Mouse (Mus musculus): Measurements from ENCODE around the gene Vps8.

DNA sequence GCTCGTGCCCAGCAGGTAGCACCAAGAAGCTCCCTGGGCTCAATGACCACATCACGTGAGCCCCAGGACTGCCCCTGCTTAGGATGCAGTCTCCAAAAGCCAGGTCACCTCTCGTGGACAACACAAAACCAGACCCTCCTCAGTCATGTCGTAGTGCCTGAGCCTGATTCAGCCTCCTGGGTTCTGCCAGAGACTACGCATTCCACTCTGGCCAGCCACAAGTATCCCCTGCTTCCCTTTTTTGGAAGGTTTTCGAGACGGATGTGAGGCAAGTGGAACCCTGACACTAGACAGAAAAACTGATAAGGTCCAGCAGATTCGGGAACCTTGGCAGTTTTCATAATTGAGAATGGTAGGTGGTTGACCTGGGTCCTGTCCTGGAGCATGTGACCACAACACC is 47.8 kb upstream of the Vps8 start:
- no peak for TF ChIP-seq CTCF (IDR thresholded peaks at IDR 0.05; ENCODE audit: extremely low read depth, insufficient read depth, low read length)
- TF ChIP-seq POLR2A (IDR thresholded peaks at IDR 0.05; ENCODE audit: extremely low read depth, insufficient read depth, low read length): no peak

Data from cortical plate, adult 2 months (tissue).